Mouse (Mus musculus): ENCODE data around the gene Cebpa.

- TF ChIP-seq CTCF (IDR thresholded peaks at IDR 0.05; ENCODE audit: control insufficient read depth, insufficient read depth, low read length) (no peak), POLR2A (IDR thresholded peaks at IDR 0.05; ENCODE audit: borderline replicate concordance, control insufficient read depth, low read depth, low read length) (no peak)
These were observed 8.6 kb downstream of the Cebpa start for GRCm38 (mm10) chr7:35127721-35128120.

All from bone marrow, adult 2 months (tissue).